Mouse (Mus musculus) forebrain, embryonic 16.5 days (tissue): ENCODE results near the gene Tbx2. TPM values are rescaled to one million over a fixed set of nuclear protein-coding genes. Genes with fewer than 3 reads are reported as not detected.

ENCODE experiments used
- ATAC-seq: fragments of 200-750 bp; cut with Nextera tagmentation; 2 replicates; pipeline ENCODE4 v1.8.0; 2017; ENCODE audit warnings: mild to moderate bottlenecking, moderate library complexity
- H3K27ac ChIP-seq: fragments of 300-500 bp; sonication (generic); 2 replicates; pipeline ENCODE4 v1.5.1; 2014; ENCODE audit warnings: low read length, control low read depth
- H3K27me3 ChIP-seq: fragments of 300-500 bp; sonication (generic); replicated peaks from 2 replicates; pipeline ENCODE4 v1.6.1; 2014; ENCODE audit warnings: low read length; ENCODE audit not compliant: control insufficient read depth, insufficient read depth
- H3K36me3 ChIP-seq: fragments of 300-500 bp; sonication (generic); 2 replicates; pipeline ENCODE4 v1.6.1; 2014; ENCODE audit not compliant: control insufficient read depth, insufficient read depth
- H3K4me1 ChIP-seq: fragments of 300-500 bp; sonication (generic); replicated peaks from 2 replicates; pipeline ENCODE4 v1.6.1; 2014; ENCODE audit warnings: low read length; ENCODE audit not compliant: control insufficient read depth, insufficient read depth
- H3K4me2 ChIP-seq: fragments of 300-500 bp; sonication (generic); 2 replicates; pipeline ENCODE4 v1.6.1; 2014; ENCODE audit warnings: mild to moderate bottlenecking, low read length, control low read depth
- H3K4me3 ChIP-seq: fragments of 300-500 bp; sonication (generic); replicated peaks from 2 replicates; pipeline ENCODE4 v1.5.1; 2014; ENCODE audit warnings: mild to moderate bottlenecking, low read length, control low read depth
- H3K9ac ChIP-seq: fragments of 300-500 bp; sonication (generic); replicated peaks from 2 replicates; pipeline ENCODE4 v1.6.1; 2014; ENCODE audit warnings: low read depth, low read length, control low read depth
- H3K9me3 ChIP-seq: fragments of 300-500 bp; sonication (generic); 2 replicates; pipeline ENCODE4 v1.6.1; 2016; ENCODE audit warnings: low read length; ENCODE audit not compliant: control insufficient read depth
- WGBS: fragments of 180-500 bp; shearing (Covaris S2); extraction: QIAGEN DNeasy Blood & Tissue Kit; methylation state at CpG from one replicate; pipeline ENCODE4 v1.1.7; 2014; 5-methylcytosine and 5-hydroxymethylcytosine counted together
- polyA plus RNA-seq: library from polyadenylated mRNA; unstranded; fragments of >200 nt; fragmentation: Nextera tagmentation; extraction: Ambion mirVana; gene quantifications from 2 replicates; pipeline ENCODE4 v1.2.1, GENCODE M21; 2015

The Tbx2 gene
- polyA plus RNA-seq, 1 experiment from 2014 or later, result 0.47 TPM

- peaks cover 30% of the 10 kb centered on the region for H3K4me1 ChIP-seq
- ATAC-seq, result no peak
- no peaks in the 10 kb centered on the region for H3K9me3 ChIP-seq
- H3K36me3 ChIP-seq, result no peaks in the 10 kb centered on the region
- H3K4me3 ChIP-seq, result no peak overlapping the region
- whole genome bisulfite sequencing, result 3% methylated on average over 17 of the region's 17 CpGs
- no peak overlapping the region for H3K27ac ChIP-seq
- H3K4me2 ChIP-seq, result no peak overlapping the region
- no peak overlapping the region for H3K9ac ChIP-seq
- H3K27me3 ChIP-seq, result peaks cover 67% of the 10 kb centered on the region
Measured at GRCm38 (mm10) chr11:85830901-85831341, 1.4 kb upstream of the Tbx2 start.

DNA sequence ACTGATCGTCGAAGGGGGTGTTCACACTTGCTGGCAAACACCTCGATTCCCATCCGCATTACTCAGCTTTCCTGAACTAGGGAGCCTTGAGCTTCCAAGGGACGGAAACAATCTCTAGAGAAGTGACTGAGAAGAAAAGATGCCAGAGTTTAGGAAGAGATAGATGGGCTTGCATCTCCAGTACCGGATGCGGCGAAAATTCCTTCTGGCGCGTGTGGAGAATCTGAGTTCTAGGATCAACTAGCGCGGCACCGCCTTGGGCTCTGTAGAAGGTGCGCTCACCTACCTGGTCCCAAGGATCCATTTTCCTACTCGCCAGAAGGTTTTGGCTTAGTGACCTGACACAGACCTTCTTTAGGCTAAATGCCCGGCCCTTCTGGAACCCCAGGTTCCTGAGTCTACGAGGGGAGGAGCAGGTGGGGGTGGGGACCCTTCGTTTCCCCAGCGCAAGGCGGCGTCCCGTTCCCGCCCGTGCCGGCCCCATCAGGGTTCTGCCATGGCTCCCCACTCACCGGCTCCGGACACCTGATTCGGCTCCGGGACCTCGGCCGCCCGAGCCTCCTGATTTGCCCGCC lies 608 bp upstream of the Tbx2 start:
- peaks cover 30% of the 10 kb centered on the region for H3K4me1 ChIP-seq
- ATAC-seq, result no peak
- no peak overlapping the region for H3K27ac ChIP-seq
- H3K4me2 ChIP-seq, result peak overlapping the region; percentile 39
- H3K27me3 ChIP-seq, result peaks cover 63% of the 10 kb centered on the region
- no peak overlapping the region for H3K9ac ChIP-seq
- peak overlapping the region; percentile 25; the same call in 1 of the 2 replicates for H3K4me3 ChIP-seq
- no peaks in the 10 kb centered on the region for H3K36me3 ChIP-seq
- under 1% methylated on average over 31 of the region's 33 CpGs for WGBS
- H3K9me3 ChIP-seq, result no peaks in the 10 kb centered on the region

DNA sequence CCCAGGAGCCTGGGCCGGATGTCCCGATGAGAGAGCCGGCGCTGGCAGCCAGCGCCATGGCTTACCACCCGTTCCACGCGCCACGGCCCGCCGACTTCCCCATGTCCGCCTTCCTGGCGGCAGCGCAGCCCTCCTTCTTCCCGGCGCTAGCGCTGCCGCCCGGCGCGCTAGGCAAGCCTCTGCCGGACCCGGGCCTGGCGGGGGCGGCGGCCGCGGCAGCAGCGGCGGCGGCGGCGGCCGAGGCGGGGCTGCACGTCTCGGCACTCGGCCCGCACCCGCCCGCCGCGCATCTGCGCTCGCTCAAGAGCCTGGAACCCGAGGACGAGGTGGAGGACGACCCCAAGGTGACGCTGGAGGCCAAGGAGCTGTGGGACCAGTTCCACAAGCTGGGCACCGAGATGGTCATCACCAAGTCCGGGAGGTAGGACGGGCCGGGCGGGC lies 750 bp downstream of the Tbx2 start:
- peak; percentile 11; the same call in 1 of the 2 replicates for ATAC-seq
- WGBS, result under 1% methylated on average over 31 of the region's 54 CpGs
- Histone ChIP-seq H3K27ac (no peak overlapping the region), H3K4me1 (peaks cover 34% of the 10 kb centered on the region), H3K9me3 (no peaks in the 10 kb centered on the region), H3K4me2 (peak overlapping the region; percentile 39), H3K4me3 (peak overlapping the region; percentile 25), H3K36me3 (no peaks in the 10 kb centered on the region), H3K9ac (peak overlapping the region; percentile 25; the same call in 1 of the 2 replicates), H3K27me3 (peaks cover 58% of the 10 kb centered on the region)

- no peak for ATAC-seq
Measured at GRCm38 (mm10) chr11:85833761-85834385, 1.5 kb downstream of the Tbx2 start.

GRCm38 (mm10) chr11:85834386-85834931 lies 2.1 kb downstream of the Tbx2 start:
- no peak overlapping the region for H3K4me2 ChIP-seq
- H3K9ac ChIP-seq, result no peak overlapping the region
- 8% methylated on average over 17 of the region's 17 CpGs for WGBS
- no peaks in the 10 kb centered on the region for H3K9me3 ChIP-seq
- H3K27ac ChIP-seq, result no peak overlapping the region
- ATAC-seq, result no peak
- H3K4me3 ChIP-seq, result no peak overlapping the region
- H3K4me1 ChIP-seq, result peaks cover 32% of the 10 kb centered on the region
- H3K27me3 ChIP-seq, result peaks cover 60% of the 10 kb centered on the region
- H3K36me3 ChIP-seq, result no peaks in the 10 kb centered on the region

More at GRCm38 (mm10) chr11:85833761-85834385, 1.5 kb downstream of the Tbx2 start:
- H3K4me3 ChIP-seq, result no peak overlapping the region
- 4% methylated on average over 11 of the region's 11 CpGs for WGBS
- peaks cover 34% of the 10 kb centered on the region for H3K4me1 ChIP-seq
- H3K4me2 ChIP-seq, result no peak overlapping the region
- H3K27me3 ChIP-seq, result peaks cover 60% of the 10 kb centered on the region
- H3K27ac ChIP-seq, result no peak overlapping the region
- H3K9ac ChIP-seq, result no peak overlapping the region
- no peaks in the 10 kb centered on the region for H3K9me3 ChIP-seq
- no peaks in the 10 kb centered on the region for H3K36me3 ChIP-seq

- 5% methylated on average over 9 of the region's 9 CpGs for WGBS
- H3K4me3 ChIP-seq, result no peak overlapping the region
- no peak overlapping the region for H3K27ac ChIP-seq
- peaks cover 24% of the 10 kb centered on the region for H3K4me1 ChIP-seq
- ATAC-seq, result no peak
- no peaks in the 10 kb centered on the region for H3K36me3 ChIP-seq
- no peak overlapping the region for H3K9ac ChIP-seq
- no peaks in the 10 kb centered on the region for H3K9me3 ChIP-seq
- peaks cover 62% of the 10 kb centered on the region for H3K27me3 ChIP-seq
- H3K4me2 ChIP-seq, result no peak overlapping the region
Measured at GRCm38 (mm10) chr11:85835001-85835752, 2.8 kb downstream of the Tbx2 start.

DNA sequence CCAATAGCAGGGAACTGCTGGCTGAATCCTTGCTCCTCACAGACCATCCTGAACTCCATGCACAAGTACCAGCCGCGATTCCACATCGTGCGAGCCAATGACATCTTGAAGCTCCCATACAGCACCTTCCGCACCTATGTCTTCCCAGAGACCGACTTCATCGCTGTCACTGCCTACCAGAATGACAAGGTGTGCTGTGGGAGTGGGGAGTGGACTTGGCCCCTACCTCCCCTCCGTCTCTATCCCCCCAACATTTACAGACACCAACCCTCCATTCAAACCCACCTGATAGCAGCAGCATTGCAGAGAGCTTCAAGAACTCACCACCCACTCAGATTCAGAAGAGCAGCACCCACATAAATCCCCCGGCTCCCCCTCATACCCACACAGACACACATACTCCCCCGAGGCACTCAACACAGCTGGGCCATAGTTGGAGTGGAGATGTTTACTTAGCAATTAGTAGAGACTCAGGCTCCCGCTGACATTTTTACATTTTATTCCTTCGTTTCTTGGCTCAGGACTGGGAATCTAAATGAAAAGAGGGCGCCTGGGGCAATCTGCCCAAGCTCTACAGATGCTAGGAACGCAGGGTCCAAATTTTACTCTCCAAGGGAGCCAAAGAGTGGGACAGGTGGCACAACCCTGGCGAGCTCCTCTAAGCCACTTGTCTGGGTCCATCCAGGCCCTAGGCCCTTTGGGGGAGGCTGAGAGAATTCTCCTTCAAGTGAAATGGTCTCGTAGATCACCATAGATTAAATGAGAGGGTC lies 3.6 kb downstream of the Tbx2 start:
- ATAC-seq, result no peak
- no peak overlapping the region for H3K27ac ChIP-seq
- no peak overlapping the region for H3K9ac ChIP-seq
- H3K4me3 ChIP-seq, result no peak overlapping the region; the same call in 1 of the 2 replicates
- 2% methylated on average over 16 of the region's 16 CpGs for WGBS
- no peaks in the 10 kb centered on the region for H3K9me3 ChIP-seq
- H3K4me2 ChIP-seq, result no peak overlapping the region
- peaks cover 62% of the 10 kb centered on the region for H3K27me3 ChIP-seq
- peaks cover 26% of the 10 kb centered on the region for H3K4me1 ChIP-seq
- H3K36me3 ChIP-seq, result no peaks in the 10 kb centered on the region

DNA sequence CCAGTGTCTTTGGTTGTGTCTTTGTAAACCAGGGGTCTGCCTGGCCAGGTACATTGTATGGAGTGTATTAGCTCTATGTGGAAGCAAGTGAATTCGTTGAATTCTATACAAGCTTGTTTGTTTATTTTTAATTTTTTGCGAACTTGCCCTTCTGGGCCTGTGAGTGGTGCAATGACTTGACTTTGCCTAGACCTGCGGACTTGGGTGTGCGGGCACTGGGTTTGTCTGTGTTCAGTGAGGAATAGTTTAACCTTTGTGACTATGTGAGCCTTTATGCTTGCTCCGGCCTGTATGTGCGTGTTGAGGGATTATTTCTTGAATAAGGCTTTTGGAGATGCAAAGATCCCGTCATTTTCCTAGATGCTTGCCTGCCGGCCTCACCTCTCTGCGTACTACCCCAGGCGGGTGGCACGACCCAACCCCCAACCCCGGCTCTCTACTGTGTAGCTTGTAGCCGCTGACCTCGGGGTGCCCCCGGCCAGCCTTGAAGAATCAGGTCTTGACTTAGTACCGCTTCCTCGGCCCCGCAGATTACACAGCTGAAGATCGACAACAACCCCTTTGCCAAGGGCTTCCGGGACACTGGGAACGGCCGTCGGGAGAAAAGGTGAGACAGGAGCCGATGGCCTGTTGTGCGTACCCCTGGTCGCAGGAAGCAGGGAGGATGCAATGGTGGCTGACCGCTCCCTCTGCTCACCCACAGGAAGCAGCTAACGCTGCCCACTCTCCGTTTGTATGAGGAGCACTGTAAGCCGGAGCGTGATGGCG lies 4.4 kb downstream of the Tbx2 start:
- Histone ChIP-seq H3K4me2 (no peak overlapping the region), H3K9me3 (no peaks in the 10 kb centered on the region), H3K4me3 (no peak overlapping the region), H3K27me3 (peaks cover 65% of the 10 kb centered on the region), H3K4me1 (peaks cover 27% of the 10 kb centered on the region), H3K36me3 (no peaks in the 10 kb centered on the region), H3K27ac (no peak overlapping the region), H3K9ac (no peak overlapping the region)
- no peak for ATAC-seq
- under 1% methylated on average over 32 of the region's 32 CpGs for WGBS
